Mouse (Mus musculus) hindbrain, postnatal 0 days (tissue): ENCODE results near the gene Auts2. TPM values are rescaled to one million over a fixed set of nuclear protein-coding genes. Genes with fewer than 3 reads are reported as not detected.

Source experiments
- ATAC-seq: fragments of 200-750 bp; cut with Nextera tagmentation; 2 replicates; pipeline ENCODE4 v1.8.0; 2017; ENCODE audit warnings: mild to moderate bottlenecking, moderate TSS enrichment, moderate library complexity
- DNase-seq: peaks from one replicate; pipeline ENCODE4 v3.0.0-alpha.2; 2015; ENCODE audit warnings: low spot score
- H3K27ac ChIP-seq: fragments of 300-500 bp; sonication (generic); 2 replicates; pipeline ENCODE4 v1.5.1; 2014; ENCODE audit warnings: mild to moderate bottlenecking
- H3K27me3 ChIP-seq: fragments of 300-500 bp; sonication (generic); 2 replicates; pipeline ENCODE4 v1.6.1; 2014; ENCODE audit warnings: low read length, mixed read lengths; ENCODE audit not compliant: insufficient read depth
- H3K36me3 ChIP-seq: fragments of 300-500 bp; sonication (generic); 2 replicates; pipeline ENCODE4 v1.6.1; 2014; ENCODE audit warnings: low read length, mixed read lengths; ENCODE audit not compliant: insufficient read depth
- H3K4me1 ChIP-seq: fragments of 300-500 bp; sonication (generic); 2 replicates; pipeline ENCODE4 v1.6.1; 2014; ENCODE audit warnings: antibody characterized with exemption, low read length, mixed read lengths; ENCODE audit not compliant: insufficient read depth
- H3K4me2 ChIP-seq: fragments of 300-500 bp; sonication (generic); 2 replicates; pipeline ENCODE4 v1.6.1; 2014; ENCODE audit warnings: low read depth, mild to moderate bottlenecking, low read length, moderate library complexity, mixed read lengths
- H3K4me3 ChIP-seq: fragments of 300-500 bp; sonication (generic); 2 replicates; pipeline ENCODE4 v1.5.1; 2014; ENCODE audit warnings: low read length
- H3K9ac ChIP-seq: fragments of 300-500 bp; sonication (generic); replicated peaks from 2 replicates; pipeline ENCODE4 v1.6.1; 2014; ENCODE audit warnings: mild to moderate bottlenecking, low read length, moderate library complexity, mixed read lengths
- H3K9me3 ChIP-seq: fragments of 300-500 bp; sonication (generic); 2 replicates; pipeline ENCODE4 v1.6.1; 2016; ENCODE audit warnings: low read length, mixed read lengths
- CTCF ChIP-seq: IDR thresholded peaks from 2 replicates; pipeline ENCODE4 v1.5.1; 2016; ENCODE audit warnings: antibody characterized with exemption, control low read depth, low read depth
- WGBS: fragments of 180-500 bp; shearing (Covaris S2); extraction: QIAGEN DNeasy Blood & Tissue Kit; methylation state at CpG from one replicate; pipeline ENCODE4 v1.1.7; 2014; 5-methylcytosine and 5-hydroxymethylcytosine counted together
- polyA plus RNA-seq: library from polyadenylated mRNA; unstranded; fragments of >200 nt; fragmentation: Nextera tagmentation; extraction: Ambion mirVana; gene quantifications from 2 replicates; pipeline ENCODE4 v1.2.1, GENCODE M21; 2015
- total RNA-seq: library from RNA; depleted of rRNA; stranded (reverse); fragments of >200 nt; gene quantifications from 2 replicates; pipeline ENCODE4 v1.2.3, GENCODE M21; 2014

The Auts2 gene
- total and polyA plus RNA-seq, 2 experiments from 2014 or later: 39.3 to 54.9 TPM

DNA sequence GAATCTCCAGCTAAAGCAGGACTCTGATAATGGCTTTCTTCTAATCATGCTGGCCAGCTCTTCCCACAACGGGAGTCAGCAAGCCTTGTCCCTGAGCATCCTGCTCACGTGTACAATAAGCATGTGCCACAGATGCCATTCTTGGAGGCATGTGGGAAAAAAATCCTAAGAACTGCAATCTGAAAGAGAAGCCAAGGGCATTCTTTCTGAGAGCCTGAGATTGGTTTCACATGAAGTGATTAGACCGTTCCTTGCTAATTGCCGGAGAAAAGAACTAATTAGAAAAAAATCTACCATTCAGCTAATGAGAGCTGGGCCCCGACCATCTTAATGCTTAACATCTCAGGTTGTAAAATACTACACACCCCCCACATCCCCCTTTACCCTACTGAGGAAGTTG lies 677.9 kb downstream of the Auts2 start:
- Histone ChIP-seq H3K9ac (no peak overlapping the region), H3K4me3 (no peak overlapping the region), H3K4me2 (no peak overlapping the region), H3K4me1 (no peaks in the 10 kb centered on the region; the same call in 1 of the 2 replicates), H3K9me3 (no peaks in the 10 kb centered on the region), H3K27me3 (no peaks in the 10 kb centered on the region), H3K27ac (no peak overlapping the region), H3K36me3 (no peaks in the 10 kb centered on the region)
- no peak for ATAC-seq
- no peak for TF ChIP-seq CTCF
- WGBS: 47% methylated on average over 5 of the region's 5 CpGs
- peak; percentile 35 for DNase-seq

DNA sequence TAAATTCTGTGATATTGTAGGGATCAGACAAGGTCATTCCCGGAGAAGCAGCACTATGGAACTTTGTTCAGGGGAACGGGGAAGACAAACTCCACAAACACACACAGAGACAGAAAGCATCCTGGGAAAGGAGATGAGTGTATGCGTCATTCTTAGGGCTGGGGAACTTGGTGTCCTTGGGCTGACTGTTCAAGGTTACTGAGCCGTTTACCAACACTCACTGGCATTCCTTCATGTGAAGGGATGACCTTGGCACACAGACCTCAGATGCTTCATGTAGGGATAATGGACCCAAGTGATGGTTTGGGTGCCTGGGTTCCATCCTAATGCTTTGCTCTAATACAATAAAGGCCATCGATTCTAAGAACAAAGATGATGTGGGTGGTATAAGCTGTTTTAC lies 685.2 kb downstream of the Auts2 start:
- Histone ChIP-seq H3K4me2 (no peak overlapping the region), H3K36me3 (no peaks in the 10 kb centered on the region), H3K9ac (no peak overlapping the region), H3K27me3 (no peaks in the 10 kb centered on the region), H3K4me3 (no peak overlapping the region), H3K4me1 (peaks cover 5% of the 10 kb centered on the region), H3K9me3 (no peaks in the 10 kb centered on the region), H3K27ac (no peak overlapping the region)
- no peak for TF ChIP-seq CTCF
- no peak for ATAC-seq
- 86% methylated on average over 5 of the region's 5 CpGs for WGBS
- no peak for DNase-seq

DNA sequence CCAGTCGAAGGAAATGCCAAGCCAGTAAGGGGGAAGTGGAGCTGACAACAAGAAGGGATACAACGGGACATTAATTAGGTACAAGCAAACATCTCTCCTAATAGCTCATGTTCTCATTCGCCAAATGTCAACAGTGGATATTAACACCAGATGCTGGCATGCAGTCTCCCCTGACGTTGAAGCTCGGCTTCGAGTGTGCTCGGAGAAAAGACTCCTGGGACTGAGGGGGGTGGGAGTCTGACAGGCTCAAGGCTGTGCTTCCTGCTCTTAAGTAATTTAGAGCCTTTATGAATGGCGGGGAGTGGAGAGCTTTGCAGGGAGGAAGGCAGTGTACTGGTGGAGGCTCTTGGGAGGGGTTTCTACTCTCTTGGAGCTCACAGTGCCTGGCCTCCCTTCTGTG lies 687.8 kb downstream of the Auts2 start:
- Histone ChIP-seq H3K27ac (no peak overlapping the region), H3K9ac (no peak overlapping the region), H3K9me3 (no peaks in the 10 kb centered on the region), H3K36me3 (no peaks in the 10 kb centered on the region), H3K4me3 (no peak overlapping the region), H3K4me2 (0 out of 2 replicates have a peak overlapping the region, but pooled peaks have one; percentile 5), H3K4me1 (peaks cover 10% of the 10 kb centered on the region), H3K27me3 (no peaks in the 10 kb centered on the region)
- 25% methylated on average over 8 of the region's 8 CpGs for WGBS
- no peak for TF ChIP-seq CTCF
- ATAC-seq (no peak), DNase-seq (peak; percentile 40)

DNA sequence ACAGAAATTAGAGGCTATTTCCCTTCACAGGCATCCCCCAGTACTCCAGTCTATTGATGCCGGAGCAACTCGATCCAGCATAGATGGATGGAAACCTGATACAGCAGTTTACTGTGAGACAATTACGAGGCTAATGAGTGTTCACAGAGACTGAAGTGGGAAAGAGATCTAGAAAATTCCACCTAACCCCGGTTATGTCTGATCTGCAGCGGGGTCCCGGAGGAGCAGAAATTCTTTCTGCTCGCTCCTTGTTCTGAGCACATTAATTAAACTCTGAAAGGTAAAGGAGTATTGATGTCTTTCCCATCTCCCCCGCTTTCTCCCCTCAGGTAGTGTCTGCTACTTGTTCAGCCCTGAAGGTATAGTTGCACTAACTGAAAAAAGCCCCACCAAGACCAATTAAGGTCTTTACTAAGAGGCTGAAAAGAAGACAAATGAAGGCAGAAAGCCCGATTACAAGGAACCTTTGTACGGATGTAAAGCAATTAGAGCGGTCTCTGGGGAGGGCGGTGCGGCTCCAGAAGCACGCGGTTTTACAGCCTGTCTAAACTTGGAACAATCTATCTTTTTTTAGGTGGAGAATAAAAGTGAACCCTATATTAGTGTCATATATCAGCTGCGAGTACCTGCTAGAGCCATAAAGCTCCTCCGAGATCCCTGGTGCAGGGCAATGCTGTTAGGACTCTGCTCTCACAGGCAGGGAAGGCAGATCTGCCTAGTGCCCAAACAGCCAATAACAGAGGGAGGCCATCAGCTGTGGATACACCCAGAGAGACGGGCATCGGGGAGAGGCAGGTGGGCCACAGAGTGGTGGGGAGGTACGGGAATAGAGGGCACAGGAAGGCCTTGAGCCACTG lies 691.3 kb downstream of the Auts2 start:
- peaks cover 10% of the 10 kb centered on the region for H3K4me1 ChIP-seq
- peak; percentile 29 for ATAC-seq

DNA sequence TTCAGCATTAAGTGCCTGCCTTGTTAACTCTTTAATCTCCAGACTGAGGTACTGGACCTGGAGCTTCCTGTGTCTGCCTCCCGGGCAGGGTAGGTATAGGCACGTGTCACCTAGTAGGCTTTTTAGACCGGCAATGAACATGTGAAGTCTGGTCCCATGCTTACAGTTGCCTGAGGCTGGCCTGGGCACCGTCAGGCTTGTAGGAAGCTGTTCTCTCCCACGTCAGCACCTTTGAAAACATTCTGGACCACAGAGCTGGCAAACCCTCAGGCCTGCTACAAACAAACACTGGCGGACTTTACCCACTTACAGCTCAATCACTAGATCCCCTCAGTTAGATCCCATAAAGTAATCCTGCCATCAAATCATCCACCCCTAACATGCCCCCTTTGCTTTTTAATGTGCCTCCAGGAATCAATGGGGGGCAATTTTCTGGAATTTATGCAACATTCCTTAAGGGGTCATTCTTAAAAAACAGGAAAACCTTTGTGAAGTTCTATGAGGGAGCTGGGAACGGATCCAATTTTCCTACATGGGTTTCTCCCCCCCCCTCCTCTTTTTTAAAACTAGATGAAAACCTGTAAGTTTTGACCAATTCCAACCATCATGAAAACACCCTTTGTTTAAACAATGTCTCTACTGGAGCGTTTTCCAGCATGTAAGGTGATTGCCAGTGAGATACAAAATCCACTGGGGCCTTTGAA lies 692.4 kb downstream of the Auts2 start:
- Histone ChIP-seq H3K4me2 (no peak overlapping the region), H3K36me3 (no peaks in the 10 kb centered on the region), H3K27ac (no peak overlapping the region), H3K4me1 (peaks cover 10% of the 10 kb centered on the region), H3K4me3 (no peak overlapping the region), H3K27me3 (no peaks in the 10 kb centered on the region), H3K9ac (no peak overlapping the region), H3K9me3 (no peaks in the 10 kb centered on the region)
- DNase-seq: no peak
- WGBS: 60% methylated on average over 8 of the region's 8 CpGs
- no peak for ATAC-seq
- no peak for TF ChIP-seq CTCF

More for the DNA sequence above, 691.3 kb downstream of the Auts2 start:
- TF ChIP-seq CTCF: no peak
- H3K36me3 ChIP-seq: no peaks in the 10 kb centered on the region
- no peaks in the 10 kb centered on the region for H3K27me3 ChIP-seq
- H3K9ac ChIP-seq: no peak overlapping the region
- no peaks in the 10 kb centered on the region for H3K9me3 ChIP-seq
- DNase-seq: peak; percentile 67
- H3K4me3 ChIP-seq: no peak overlapping the region
- no peak overlapping the region for H3K27ac ChIP-seq
- 39% methylated on average over 20 of the region's 20 CpGs for WGBS
- peak overlapping the region; percentile 16; the same call in 1 of the 2 replicates for H3K4me2 ChIP-seq

DNA sequence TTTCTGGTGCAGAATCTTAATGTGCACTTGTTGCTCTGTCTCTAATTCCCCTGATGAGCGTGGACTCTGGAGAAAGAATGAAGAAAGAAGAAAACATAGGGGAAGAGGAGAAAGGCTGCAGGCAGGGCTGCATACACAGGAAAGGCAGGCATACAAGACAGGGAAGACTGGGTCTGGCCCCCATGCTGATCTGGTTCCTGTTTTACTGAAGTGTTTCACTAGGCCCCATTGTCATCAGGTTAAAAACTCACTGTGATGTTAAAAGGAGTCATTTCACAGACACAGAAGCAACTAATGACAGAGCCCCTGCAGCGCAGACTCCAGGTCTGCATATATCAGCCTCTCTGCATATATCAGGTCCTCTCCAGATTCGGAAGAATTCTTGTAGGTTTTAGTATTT lies 693.5 kb downstream of the Auts2 start:
- Histone ChIP-seq H3K27ac (no peak overlapping the region), H3K4me1 (0 out of 2 replicates have a peak, but pooled peaks cover 5% of the 10 kb centered on the region), H3K4me2 (no peak overlapping the region), H3K4me3 (no peak overlapping the region), H3K36me3 (no peaks in the 10 kb centered on the region), H3K9ac (no peak overlapping the region), H3K27me3 (no peaks in the 10 kb centered on the region), H3K9me3 (no peaks in the 10 kb centered on the region)
- DNase-seq (no peak), ATAC-seq (no peak)
- TF ChIP-seq CTCF: no peak
- 74% methylated on average over 3 of the region's 3 CpGs for WGBS
